Mouse (Mus musculus) kidney, adult 11 months (tissue): ENCODE measurements at regions not wholly inside any gene's neighbourhood (a gene's known extent, or its start where the extent isn't known, plus 50 kb on each side); places are given as distances from the start of the nearest gene placed in this dataset.

ENCODE experiments used
- DNase-seq: peaks from one replicate; pipeline ENCODE4 v3.0.0; 2022

GRCm38 (mm10) chr7:36352761-36353160 is 345.2 kb upstream of the Tshz3 start:
- no peak for DNase-seq

- DNase-seq = no peak
Observed at GRCm38 (mm10) chr7:36350616-36351015, 347.3 kb upstream of the Tshz3 start.

GRCm38 (mm10) chr7:36348195-36348594 is 349.7 kb upstream of the Tshz3 start:
- DNase-seq = no peak

- DNase-seq = no peak
Observed at GRCm38 (mm10) chr7:36334857-36335256, 363.1 kb upstream of the Tshz3 start.

- peak; percentile 3 for DNase-seq
Observed at GRCm38 (mm10) chr7:36334091-36334490, 363.8 kb upstream of the Tshz3 start.

- DNase-seq = no peak
Observed at GRCm38 (mm10) chr7:36332633-36333032, 365.3 kb upstream of the Tshz3 start.

GRCm38 (mm10) chr7:36328141-36328540 is 369.8 kb upstream of the Tshz3 start:
- DNase-seq = no peak

GRCm38 (mm10) chr7:36324035-36324434 is 373.9 kb upstream of the Tshz3 start:
- DNase-seq = no peak

GRCm38 (mm10) chr7:36322181-36322580 is 375.7 kb upstream of the Tshz3 start:
- no peak for DNase-seq

- no peak for DNase-seq
Observed at GRCm38 (mm10) chr7:36317466-36318212, 380.3 kb upstream of the Tshz3 start.

GRCm38 (mm10) chr7:36313751-36314150 is 384.2 kb upstream of the Tshz3 start:
- DNase-seq = no peak

- no peak for DNase-seq
Observed at GRCm38 (mm10) chr7:36309761-36310605, 387.9 kb upstream of the Tshz3 start.

- DNase-seq = no peak
Observed at GRCm38 (mm10) chr7:36308726-36309125, 389.2 kb upstream of the Tshz3 start.

- no peak for DNase-seq
Observed at GRCm38 (mm10) chr7:36308106-36308620, 389.8 kb upstream of the Tshz3 start.

- no peak for DNase-seq
Observed at GRCm38 (mm10) chr7:36277275-36277674, 420.6 kb upstream of the Tshz3 start.

GRCm38 (mm10) chr7:36268966-36269365 is 429.0 kb upstream of the Tshz3 start:
- DNase-seq = no peak

GRCm38 (mm10) chr7:36265163-36265823 is 432.6 kb upstream of the Tshz3 start:
- DNase-seq = no peak

GRCm38 (mm10) chr7:36262124-36262710 is 435.7 kb upstream of the Tshz3 start:
- no peak for DNase-seq

- no peak for DNase-seq
Observed at GRCm38 (mm10) chr7:36257102-36257501, 440.8 kb upstream of the Tshz3 start.

GRCm38 (mm10) chr7:36247356-36247755 is 444.6 kb upstream of the Zfp507 start:
- no peak for DNase-seq

GRCm38 (mm10) chr7:36236673-36237072 is 433.9 kb upstream of the Zfp507 start:
- DNase-seq = no peak

- no peak for DNase-seq
Observed at GRCm38 (mm10) chr7:36229031-36229430, 426.2 kb upstream of the Zfp507 start.

GRCm38 (mm10) chr7:36224416-36224815 is 421.6 kb upstream of the Zfp507 start:
- DNase-seq = no peak
